Mouse (Mus musculus) B cell, adult 67 days (primary cell): ENCODE measurements around the gene Defb36. TPM values are rescaled to one million over a fixed set of nuclear protein-coding genes. Genes with fewer than 3 reads are reported as not detected.

Experiments used
- total RNA-seq, 2 experiments: library from RNA; stranded (reverse); gene quantifications; 4 replicates each; pipeline ENCODE4 v1.2.4; 2023

Gene Defb36
- total RNA-seq: not detected

GRCm38 (mm10) chr2:152604057-152604456 lies at the start of gene Defb36:
Gene Defb36, plus strand, starts transcription at chr2:152604327.

GRCm38 (mm10) chr2:152569038-152569437 lies 35.1 kb upstream of the Defb36 start, which contains the start of gene Gm17416:
Gene Gm17416, plus strand, starts transcription at chr2:152569338.

GRCm38 (mm10) chr2:152572114-152572794 lies 31.9 kb upstream of the Defb36 start, which contains the start of gene Defb21:
Gene Defb21, plus strand, starts transcription at chr2:152572744.

GRCm38 (mm10) chr2:152580107-152580506 lies 24.0 kb upstream of the Defb36 start, which contains the start of gene Defb19:
Gene Defb19, minus strand, starts transcription at chr2:152580312.

GRCm38 (mm10) chr2:152599299-152599698 lies 4.8 kb upstream of the Defb36 start, which contains the start of gene Defb45:
Gene Defb45, minus strand, starts transcription at chr2:152599399.

GRCm38 (mm10) chr2:152622953-152623352 lies 18.8 kb downstream of the Defb36 start, which contains the start of gene Defb25:
Gene Defb25, minus strand, starts transcription at chr2:152623053.

GRCm38 (mm10) chr2:152626774-152627591 lies 22.9 kb downstream of the Defb36 start, which contains the start of gene Rem1:
Gene Rem1, plus strand, starts transcription at chr2:152626951.

Other genes starting within 250 kb of the Defb36 start
- gene Nrsn2, start 227.7 kb upstream of the Defb36 start, total RNA-seq: not detected
- 1 to 10 TPM; 1.4 to 2.3 TPM for gene Sox12, start 206.3 kb upstream of the Defb36 start, total RNA-seq
- gene Zcchc3, start 189.3 kb upstream of the Defb36 start, total RNA-seq: 1 to 10 TPM; 3.1 to 4.7 TPM
- gene 6820408C15Rik, start 188.7 kb upstream of the Defb36 start, total RNA-seq: not detected
- gene Defb23, start 139.7 kb upstream of the Defb36 start, total RNA-seq: not detected
- not detected for gene Defb20, start 127.3 kb upstream of the Defb36 start, total RNA-seq
- gene Defb22, start 114.2 kb upstream of the Defb36 start, total RNA-seq: not detected
- gene Defb26, start 92.6 kb upstream of the Defb36 start, total RNA-seq: not detected
- not detected for gene Defb28, start 86.1 kb upstream of the Defb36 start, total RNA-seq
- gene Defb29, start 64.2 kb upstream of the Defb36 start, total RNA-seq: not detected
- gene Gm17416, start 35.0 kb upstream of the Defb36 start, total RNA-seq: not detected
- not detected for gene Defb21, start 31.6 kb upstream of the Defb36 start, total RNA-seq
- not detected for gene Defb19, start 24.0 kb upstream of the Defb36 start, total RNA-seq
- gene Defb45, start 4.9 kb upstream of the Defb36 start, total RNA-seq: not detected
- not detected for gene Defb25, start 18.7 kb downstream of the Defb36 start, total RNA-seq
- not detected for gene Rem1, start 22.6 kb downstream of the Defb36 start, total RNA-seq
- gene H13, start 65.1 kb downstream of the Defb36 start, total RNA-seq: 100 to 1,000 TPM; 100 to 106 TPM
- 10 to 100 TPM; 24.4 to 28.9 TPM for gene Mcts2, start 82.7 kb downstream of the Defb36 start, total RNA-seq
- 1 to 10 TPM in 1 of 2 experiments, under 1 TPM in 1; 0.62 to 1.0 TPM for gene Id1, start 131.9 kb downstream of the Defb36 start, total RNA-seq
- gene Cox4i2, start 149.8 kb downstream of the Defb36 start, total RNA-seq: not detected
- gene Bcl2l1, start 227.4 kb downstream of the Defb36 start, total RNA-seq: 1 to 10 TPM; 7.6 to 9.0 TPM
- 1 to 10 TPM; 1.0 to 2.8 TPM for gene Tpx2, start 243.6 kb downstream of the Defb36 start, total RNA-seq